Mouse (Mus musculus): ENCODE measurements at regions not wholly inside any gene's neighbourhood (a gene's known extent, or its start where the extent isn't known, plus 50 kb on each side); places are given as distances from the start of the nearest gene placed in this dataset.

DNA sequence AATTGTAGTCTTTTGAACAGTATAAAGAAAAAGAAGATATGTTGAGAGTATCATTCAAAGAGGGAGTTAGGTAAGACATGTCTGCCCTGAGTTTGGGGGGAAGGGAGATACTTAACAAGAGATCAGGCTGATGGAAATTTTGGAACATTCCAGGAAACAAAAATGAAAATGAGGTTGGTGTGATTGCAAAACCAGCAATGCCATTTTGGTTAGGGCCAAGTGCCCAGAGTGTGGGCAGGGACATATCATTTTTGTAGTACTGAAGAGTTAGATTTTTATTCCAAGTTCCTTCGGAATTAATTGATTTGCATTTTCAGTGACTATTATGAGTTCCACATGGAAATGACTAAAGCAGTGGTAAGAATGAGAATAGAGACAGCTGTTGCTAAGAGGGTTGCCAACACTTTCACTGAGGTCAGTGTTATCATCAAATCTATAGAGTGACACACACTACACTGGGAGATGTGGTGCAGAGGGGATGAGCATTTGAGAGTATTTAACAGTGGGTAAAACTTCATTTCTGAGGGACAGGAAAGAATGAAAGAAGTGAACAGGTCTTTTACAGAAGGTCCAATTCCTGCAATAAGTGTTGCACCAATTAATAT is 105.1 kb upstream of the Erbb4 start:
- no peak for DNase-seq (ENCODE audit: low read depth, low spot score)

DNA sequence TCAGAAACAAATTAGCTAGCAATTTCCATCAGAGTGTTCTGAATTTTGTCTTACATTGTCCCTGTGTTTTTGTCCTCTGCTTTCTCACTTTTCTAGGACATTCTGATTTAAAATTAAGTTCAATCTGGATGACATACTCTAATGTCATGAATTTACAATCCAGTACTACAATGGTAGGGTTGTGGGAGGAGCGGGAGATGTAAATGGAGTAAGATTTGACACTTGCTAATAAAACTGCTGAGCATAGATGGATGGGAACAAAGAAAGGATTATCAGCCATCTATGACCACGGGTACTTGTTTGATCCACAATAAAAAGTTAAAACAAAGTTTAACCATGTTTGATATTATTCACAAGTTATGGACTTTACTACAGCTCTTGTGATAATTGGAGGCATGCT is 94.9 kb upstream of the Erbb4 start:
- DNase-seq (ENCODE audit: low read depth, low spot score) = no peak

DNA sequence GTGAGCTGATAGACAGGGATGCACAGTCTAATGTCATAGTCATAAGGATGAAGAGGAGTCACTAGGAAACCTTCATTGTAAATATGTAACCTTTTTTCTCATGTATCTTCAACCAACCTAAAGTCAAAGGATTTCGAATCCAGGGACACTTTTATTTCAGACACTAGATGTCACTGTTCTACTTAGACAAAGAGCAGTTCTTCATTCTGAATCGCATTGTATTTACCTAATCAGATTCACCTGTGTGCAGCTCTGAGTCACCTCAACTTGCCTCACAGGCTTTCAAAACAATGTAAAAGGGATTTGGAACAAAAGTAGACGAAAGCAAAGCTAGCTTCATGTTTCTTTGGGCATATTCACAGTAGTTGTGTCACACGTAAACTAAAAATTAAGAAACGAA is 57.3 kb upstream of the Erbb4 start:
- peak; percentile 9 for DNase-seq (ENCODE audit: low read depth, low spot score)

All from ZHBTc4 (cell line).